Mouse (Mus musculus): Measurements from ENCODE around the gene Gp9. TPM values are rescaled to one million over a fixed set of nuclear protein-coding genes. Genes with fewer than 3 reads are reported as not detected.

The Gp9 gene
- polyA plus RNA-seq, 1 experiment from 2014 or later, result 0.41 TPM

DNA sequence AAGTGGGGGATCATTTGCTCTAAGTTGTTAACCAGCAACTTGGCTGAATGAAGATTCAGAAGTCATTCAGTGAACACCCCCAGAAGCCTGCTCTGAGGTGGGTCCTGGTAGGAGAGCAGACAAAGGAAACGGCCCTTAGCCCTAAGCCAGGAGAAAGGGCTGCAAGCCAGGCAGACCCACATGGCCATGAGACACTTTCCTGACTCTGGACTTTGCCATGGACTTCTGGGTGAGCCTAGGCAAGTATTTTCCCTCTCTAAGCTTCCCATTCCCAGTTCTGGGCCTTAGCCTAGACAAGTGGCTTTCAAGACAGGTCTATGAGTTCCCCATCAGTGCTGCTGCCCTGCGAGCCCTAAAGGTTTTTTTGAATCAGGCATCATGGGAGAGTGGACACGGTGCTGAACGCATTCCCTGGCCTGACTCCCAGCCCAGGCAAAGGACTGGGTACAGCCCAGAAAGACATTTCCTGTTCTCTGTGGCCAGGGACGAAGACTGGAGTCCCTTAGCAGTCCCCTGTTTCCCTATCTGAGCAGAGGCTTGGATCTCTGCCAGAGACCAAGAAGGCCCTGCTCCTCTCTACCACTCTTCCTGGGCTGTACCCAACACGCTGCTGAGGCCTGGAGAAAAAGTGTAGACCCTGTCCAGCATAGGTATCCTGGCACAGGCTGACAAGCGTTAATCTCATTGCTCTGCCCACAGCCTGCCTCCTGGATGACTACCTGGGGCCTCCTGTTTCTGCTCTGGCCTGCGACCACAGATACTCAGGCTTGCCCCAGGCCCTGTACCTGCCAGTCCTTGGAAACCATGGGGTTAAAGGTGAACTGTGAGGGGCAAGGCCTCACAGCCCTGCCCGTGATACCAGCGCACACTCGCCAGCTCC, 662 bp downstream of the Gp9 start:
- Histone ChIP-seq H3K9me3 (ENCODE audit: control insufficient read depth, low read length) (no peaks in the 10 kb centered on the region), H3K27ac (ENCODE audit: low read depth, low read length) (no peak overlapping the region), H3K4me2 (ENCODE audit: low read length) (no peak overlapping the region), H3K36me3 (ENCODE audit: control insufficient read depth, insufficient read depth, low read length) (no peaks in the 10 kb centered on the region), H3K27me3 (replicated peaks; ENCODE audit: control insufficient read depth, insufficient read depth, low read length) (no peaks in the 10 kb centered on the region), H3K4me1 (ENCODE audit: control insufficient read depth, insufficient read depth, low read depth, low read length) (no peaks in the 10 kb centered on the region), H3K9ac (ENCODE audit: low read depth, low read length) (no peak overlapping the region), H3K4me3 (ENCODE audit: low read length) (no peak overlapping the region)
- no peak for ATAC-seq
- WGBS, result 70% methylated on average over 11 of the region's 11 CpGs

DNA sequence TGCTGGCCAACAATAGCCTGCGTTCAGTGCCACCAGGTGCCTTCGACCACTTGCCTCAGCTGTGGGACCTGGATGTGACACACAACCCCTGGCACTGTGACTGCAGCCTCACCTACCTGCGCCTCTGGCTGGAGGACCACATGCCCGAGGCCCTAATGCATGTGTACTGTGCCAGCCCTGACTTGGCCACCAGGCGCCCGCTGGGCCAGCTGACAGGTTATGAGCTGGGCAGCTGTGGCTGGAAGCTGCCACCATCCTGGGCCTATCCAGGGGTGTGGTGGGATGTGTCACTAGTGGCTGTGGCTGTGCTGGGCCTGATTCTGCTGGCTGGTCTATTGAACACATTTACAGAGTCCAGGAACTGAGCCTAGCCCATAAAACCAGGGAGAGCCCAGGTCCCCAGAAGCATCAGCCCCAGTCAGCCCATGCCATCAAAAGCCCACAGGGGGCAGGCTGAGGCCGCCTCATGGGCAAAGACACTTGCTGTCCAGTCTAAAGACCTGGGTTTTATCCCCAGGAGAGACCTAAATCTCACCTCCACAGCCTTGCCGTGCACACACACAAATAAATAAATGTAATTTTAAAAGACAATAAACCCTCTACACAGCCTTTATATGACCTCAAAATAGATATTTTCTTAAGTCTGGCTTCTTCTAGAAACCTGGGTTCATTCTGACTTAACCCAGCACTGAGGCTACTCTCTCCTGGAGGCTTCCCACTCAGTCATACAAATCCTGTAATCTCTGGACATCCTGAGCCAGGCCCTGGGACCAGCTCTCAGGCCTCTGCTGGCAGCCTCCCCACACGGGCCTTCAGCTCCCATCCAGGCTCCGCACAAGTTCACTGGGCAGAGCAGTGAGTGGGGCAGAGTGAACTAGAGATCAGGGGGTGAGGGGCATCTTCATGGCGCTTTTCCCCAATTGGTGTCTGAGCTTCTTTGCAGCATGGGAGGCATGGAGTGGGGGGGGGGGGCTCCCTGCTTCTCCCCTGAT, 1.6 kb downstream of the Gp9 start:
- Histone ChIP-seq H3K4me1 (ENCODE audit: control insufficient read depth, insufficient read depth, low read depth, low read length) (no peaks in the 10 kb centered on the region), H3K9me3 (ENCODE audit: control insufficient read depth, low read length) (no peaks in the 10 kb centered on the region), H3K27me3 (replicated peaks; ENCODE audit: control insufficient read depth, insufficient read depth, low read length) (no peaks in the 10 kb centered on the region), H3K9ac (ENCODE audit: low read depth, low read length) (no peak overlapping the region), H3K27ac (ENCODE audit: low read depth, low read length) (no peak overlapping the region), H3K4me2 (ENCODE audit: low read length) (no peak overlapping the region), H3K36me3 (ENCODE audit: control insufficient read depth, insufficient read depth, low read length) (no peaks in the 10 kb centered on the region), H3K4me3 (ENCODE audit: low read length) (no peak overlapping the region)
- WGBS, result 82% methylated on average over 11 of the region's 11 CpGs
- ATAC-seq, result no peak

DNA sequence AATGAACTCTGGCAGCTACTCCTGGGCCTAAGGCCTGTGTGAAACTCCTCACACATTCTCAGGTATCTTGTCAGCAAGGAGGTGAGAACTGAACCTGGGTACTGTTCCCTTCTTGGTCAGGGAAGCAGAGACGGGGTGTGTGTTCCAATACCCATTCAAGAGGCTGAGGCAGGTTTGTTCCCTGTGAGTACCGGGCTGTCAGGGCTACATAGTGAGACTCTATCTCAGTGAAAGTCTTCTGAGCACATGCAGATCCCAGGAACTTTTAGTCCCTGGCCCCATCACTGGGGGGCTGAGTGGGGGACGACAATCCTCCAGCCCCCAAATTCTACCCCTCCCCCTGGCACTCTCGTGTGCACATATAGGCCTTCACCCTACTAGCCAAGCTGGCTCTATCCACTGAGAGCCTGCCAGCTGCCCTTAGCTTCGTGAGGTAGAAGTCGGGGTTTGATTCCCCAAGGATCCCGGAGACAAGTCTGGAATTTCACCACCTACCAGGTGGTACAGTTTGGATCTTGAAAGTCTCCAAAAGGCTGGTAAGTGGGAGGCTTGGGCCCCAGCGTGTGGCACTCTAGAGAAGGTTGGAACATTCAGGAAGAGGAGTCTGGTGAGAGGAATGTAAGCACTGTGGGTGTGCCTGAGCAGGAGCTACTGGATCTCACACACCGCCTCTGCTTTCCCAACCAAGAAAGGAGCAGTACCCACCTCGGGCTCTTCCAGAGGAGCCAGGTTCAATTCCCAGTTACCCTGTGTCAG, 2.9 kb downstream of the Gp9 start:
- H3K9me3 ChIP-seq (ENCODE audit: control insufficient read depth, low read length), result no peaks in the 10 kb centered on the region
- no peaks in the 10 kb centered on the region for H3K4me1 ChIP-seq (ENCODE audit: control insufficient read depth, insufficient read depth, low read depth, low read length)
- H3K27me3 ChIP-seq (replicated peaks; ENCODE audit: control insufficient read depth, insufficient read depth, low read length), result no peaks in the 10 kb centered on the region
- 80% methylated on average over 10 of the region's 10 CpGs for WGBS
- H3K4me2 ChIP-seq (ENCODE audit: low read length), result no peak overlapping the region
- H3K9ac ChIP-seq (ENCODE audit: low read depth, low read length), result no peak overlapping the region
- H3K36me3 ChIP-seq (ENCODE audit: control insufficient read depth, insufficient read depth, low read length), result no peaks in the 10 kb centered on the region
- no peak for ATAC-seq
- H3K27ac ChIP-seq (ENCODE audit: low read depth, low read length), result no peak overlapping the region
- no peak overlapping the region for H3K4me3 ChIP-seq (ENCODE audit: low read length)

DNA sequence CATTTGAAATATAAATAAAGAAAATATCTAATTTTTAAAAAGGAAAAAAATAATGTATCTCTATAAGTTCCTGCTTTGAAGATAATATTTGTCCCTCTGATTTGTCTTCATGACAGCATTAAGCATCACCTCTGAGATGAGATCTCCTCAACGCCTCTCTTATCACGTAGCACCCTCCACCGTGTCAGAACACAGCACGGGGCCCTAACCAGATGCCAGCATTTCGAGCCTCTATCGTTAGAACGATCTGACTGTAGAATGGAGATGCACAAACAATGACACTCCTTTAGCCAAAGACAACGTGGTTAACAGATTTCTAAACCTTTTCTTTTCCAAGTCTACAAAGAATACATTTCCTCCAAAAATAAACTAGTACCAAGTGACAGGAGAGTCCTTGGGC, 6.2 kb downstream of the Gp9 start:
- no peak for ATAC-seq

DNA sequence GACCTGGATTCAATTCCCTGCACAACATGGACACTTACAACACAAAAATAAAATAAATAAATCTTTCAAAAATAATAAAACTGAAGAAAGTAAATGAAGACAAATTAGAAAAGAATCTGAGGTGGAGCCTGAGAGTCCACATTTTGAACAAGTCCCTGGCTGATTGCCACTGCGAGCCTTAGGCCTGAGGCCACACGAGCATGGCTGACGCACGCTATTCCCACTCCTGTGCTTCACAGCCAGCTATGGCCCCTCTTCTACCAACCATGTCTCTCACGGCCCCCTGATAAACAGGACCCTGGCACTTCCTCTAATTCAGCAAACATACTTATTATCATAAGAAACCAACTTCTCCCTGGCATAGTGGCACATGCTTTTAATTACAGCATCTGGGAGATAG, 8.7 kb downstream of the Gp9 start:
- Histone ChIP-seq H3K27ac (ENCODE audit: low read depth, low read length) (no peak overlapping the region), H3K4me3 (ENCODE audit: low read length) (no peak overlapping the region), H3K27me3 (replicated peaks; ENCODE audit: control insufficient read depth, insufficient read depth, low read length) (no peaks in the 10 kb centered on the region), H3K9ac (ENCODE audit: low read depth, low read length) (no peak overlapping the region), H3K4me1 (ENCODE audit: control insufficient read depth, insufficient read depth, low read depth, low read length) (peaks cover 7% of the 10 kb centered on the region), H3K4me2 (ENCODE audit: low read length) (no peak overlapping the region), H3K9me3 (ENCODE audit: control insufficient read depth, low read length) (no peaks in the 10 kb centered on the region), H3K36me3 (ENCODE audit: control insufficient read depth, insufficient read depth, low read length) (no peaks in the 10 kb centered on the region)
- ATAC-seq, result no peak
- 85% methylated on average over 5 of the region's 5 CpGs for WGBS

More for the DNA sequence above, 6.2 kb downstream of the Gp9 start:
- no peak overlapping the region for H3K9ac ChIP-seq (ENCODE audit: low read depth, low read length)
- no peaks in the 10 kb centered on the region for H3K9me3 ChIP-seq (ENCODE audit: control insufficient read depth, low read length)
- no peak overlapping the region for H3K4me2 ChIP-seq (ENCODE audit: low read length)
- H3K36me3 ChIP-seq (ENCODE audit: control insufficient read depth, insufficient read depth, low read length), result no peaks in the 10 kb centered on the region
- H3K4me1 ChIP-seq (ENCODE audit: control insufficient read depth, insufficient read depth, low read depth, low read length), result peaks cover 2% of the 10 kb centered on the region
- H3K27ac ChIP-seq (ENCODE audit: low read depth, low read length), result no peak overlapping the region
- no peaks in the 10 kb centered on the region for H3K27me3 ChIP-seq (replicated peaks; ENCODE audit: control insufficient read depth, insufficient read depth, low read length)
- no peak overlapping the region for H3K4me3 ChIP-seq (ENCODE audit: low read length)
- WGBS, result 84% methylated on average over 8 of the region's 8 CpGs

DNA sequence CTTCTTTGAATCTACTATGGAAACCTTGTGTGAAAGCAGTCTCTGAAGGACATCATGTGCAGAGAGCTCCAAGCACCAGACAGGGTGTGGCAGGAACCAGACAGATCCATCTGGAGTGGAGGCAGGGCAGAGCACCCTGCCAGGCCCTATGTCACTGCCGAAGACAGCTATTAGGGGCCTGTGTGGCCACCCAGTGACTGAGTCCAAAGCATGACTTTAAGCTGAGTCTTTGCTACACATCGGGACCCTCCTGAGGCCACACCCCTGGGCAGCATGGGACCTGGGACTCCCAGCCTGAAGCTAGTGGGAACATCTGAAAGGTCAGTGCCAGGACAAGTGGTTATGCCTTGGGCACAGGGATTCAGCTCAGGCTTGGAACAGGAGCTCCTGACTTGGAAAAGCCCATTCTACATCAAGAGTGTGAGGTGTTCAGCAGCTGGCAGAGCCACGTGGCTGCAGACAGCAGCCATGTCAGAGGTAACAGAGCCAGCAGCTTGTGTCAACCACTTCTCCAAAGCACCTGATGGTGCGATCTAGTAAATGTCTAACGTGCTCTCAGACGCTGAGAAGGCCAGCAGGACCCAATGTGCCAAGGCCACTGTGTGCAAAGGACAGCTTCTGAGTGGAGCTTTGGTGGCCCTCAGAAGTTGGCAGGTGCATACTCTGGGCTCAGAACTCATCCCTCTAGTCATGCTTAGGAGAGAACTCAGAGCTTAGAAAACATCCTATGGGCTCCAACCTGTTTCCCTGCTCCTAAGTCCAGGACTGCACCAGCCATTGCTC, 9.4 kb downstream of the Gp9 start:
- Histone ChIP-seq H3K4me3 (ENCODE audit: low read length) (no peak overlapping the region), H3K27ac (ENCODE audit: low read depth, low read length) (no peak overlapping the region), H3K9me3 (ENCODE audit: control insufficient read depth, low read length) (no peaks in the 10 kb centered on the region), H3K9ac (ENCODE audit: low read depth, low read length) (no peak overlapping the region), H3K4me2 (ENCODE audit: low read length) (no peak overlapping the region), H3K27me3 (replicated peaks; ENCODE audit: control insufficient read depth, insufficient read depth, low read length) (no peaks in the 10 kb centered on the region), H3K4me1 (ENCODE audit: control insufficient read depth, insufficient read depth, low read depth, low read length) (peaks cover 7% of the 10 kb centered on the region), H3K36me3 (ENCODE audit: control insufficient read depth, insufficient read depth, low read length) (peaks cover 2% of the 10 kb centered on the region)
- 85% methylated on average over 6 of the region's 6 CpGs for WGBS
- no peak for ATAC-seq

DNA sequence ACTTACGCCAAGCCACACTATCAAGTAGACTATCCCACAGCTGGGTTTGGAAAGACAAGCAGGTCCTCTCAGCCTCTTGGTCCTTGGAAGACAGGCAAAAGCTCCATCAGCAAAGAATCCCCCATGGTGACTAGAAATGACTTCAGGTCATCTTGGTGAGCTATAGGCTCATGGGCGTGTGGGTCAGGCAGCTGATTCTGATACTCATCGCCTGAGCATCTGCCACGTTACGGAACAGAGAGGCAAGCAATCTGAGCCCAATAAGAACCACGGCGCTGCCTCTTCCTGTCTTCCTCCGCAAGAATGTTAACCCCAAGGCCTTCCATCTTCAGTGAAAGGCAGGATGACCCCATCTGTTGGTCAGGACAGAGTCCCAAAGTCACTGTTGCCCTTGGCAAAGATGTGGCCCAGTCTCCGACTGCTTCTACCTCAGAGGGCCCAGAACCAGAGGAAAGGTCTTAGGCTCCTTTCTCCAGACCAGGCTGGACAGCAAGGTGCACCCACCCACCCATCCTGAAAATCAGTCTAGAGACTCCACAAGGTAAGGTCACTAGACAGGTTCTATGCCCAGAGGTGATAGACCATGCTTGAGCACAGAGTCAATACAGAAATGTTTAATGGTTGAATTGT, 10.5 kb downstream of the Gp9 start:
- no peak overlapping the region for H3K9ac ChIP-seq (ENCODE audit: low read depth, low read length)
- H3K4me3 ChIP-seq (ENCODE audit: low read length), result no peak overlapping the region
- H3K27ac ChIP-seq (ENCODE audit: low read depth, low read length), result no peak overlapping the region
- H3K27me3 ChIP-seq (replicated peaks; ENCODE audit: control insufficient read depth, insufficient read depth, low read length), result no peaks in the 10 kb centered on the region
- no peaks in the 10 kb centered on the region for H3K9me3 ChIP-seq (ENCODE audit: control insufficient read depth, low read length)
- ATAC-seq, result no peak
- no peak overlapping the region for H3K4me2 ChIP-seq (ENCODE audit: low read length)
- H3K4me1 ChIP-seq (ENCODE audit: control insufficient read depth, insufficient read depth, low read depth, low read length), result peaks cover 7% of the 10 kb centered on the region
- WGBS, result 95% methylated on average over 9 of the region's 9 CpGs
- H3K36me3 ChIP-seq (ENCODE audit: control insufficient read depth, insufficient read depth, low read length), result peaks cover 10% of the 10 kb centered on the region

Data from hindbrain, embryonic 16.5 days (tissue).